Mouse (Mus musculus): ENCODE measurements around the gene Olfr551.

- TF ChIP-seq CTCF (IDR thresholded peaks at IDR 0.05; ENCODE audit: low read depth) (no peak), EP300 (IDR thresholded peaks at IDR 0.05; ENCODE audit: low read depth) (no peak)
Observed at GRCm38 (mm10) chr7:102571142-102571541, 20.5 kb downstream of the Olfr551 start, which contains the start of gene Olfr550.

Measured in liver, postnatal 0 days (tissue).